Mouse (Mus musculus) stomach, postnatal 0 days (tissue): ENCODE results near the gene Tom1l2. TPM values are rescaled to one million over a fixed set of nuclear protein-coding genes. Genes with fewer than 3 reads are reported as not detected.

Experiments
- ATAC-seq: fragments of 200-750 bp; cut with Nextera tagmentation; 2 replicates; pipeline ENCODE4 v1.8.0; 2017; ENCODE audit not compliant: low FRiP score, low TSS enrichment
- DNase-seq: peaks from one replicate; pipeline ENCODE4 v3.0.0-alpha.2; 2016; ENCODE audit warnings: low spot score
- H3K27ac ChIP-seq: fragments of 300-500 bp; sonication (generic); replicated peaks from 2 replicates; pipeline ENCODE4 v1.5.1; 2014; ENCODE audit warnings: mild to moderate bottlenecking, control low read depth
- H3K27me3 ChIP-seq: fragments of 300-500 bp; sonication (generic); 2 replicates; pipeline ENCODE4 v1.6.1; 2014; ENCODE audit warnings: low read length; ENCODE audit not compliant: control insufficient read depth, insufficient read depth
- H3K36me3 ChIP-seq: fragments of 300-500 bp; sonication (generic); 2 replicates; pipeline ENCODE4 v1.6.1; 2014; ENCODE audit warnings: low read length, mixed read lengths; ENCODE audit not compliant: control insufficient read depth, insufficient read depth
- H3K4me1 ChIP-seq: fragments of 300-500 bp; sonication (generic); replicated peaks from 2 replicates; pipeline ENCODE4 v1.6.1; 2014; ENCODE audit warnings: antibody characterized with exemption; ENCODE audit not compliant: control insufficient read depth, insufficient read depth
- H3K4me2 ChIP-seq: fragments of 300-500 bp; sonication (generic); replicated peaks from 2 replicates; pipeline ENCODE4 v1.6.1; 2014; ENCODE audit warnings: low read depth, mild to moderate bottlenecking, control low read depth, moderate library complexity
- H3K4me3 ChIP-seq: fragments of 300-500 bp; sonication (generic); 2 replicates; pipeline ENCODE4 v1.5.1; 2014; ENCODE audit warnings: low read depth, low read length, control low read depth
- H3K9ac ChIP-seq: fragments of 300-500 bp; sonication (generic); 2 replicates; pipeline ENCODE4 v1.6.1; 2014; ENCODE audit warnings: mild to moderate bottlenecking, low read length, control low read depth, mixed read lengths
- H3K9me3 ChIP-seq: fragments of 300-500 bp; sonication (generic); 2 replicates; pipeline ENCODE4 v1.6.1; 2016; ENCODE audit warnings: low read length; ENCODE audit not compliant: control insufficient read depth
- CTCF ChIP-seq: IDR thresholded peaks from 2 replicates; pipeline ENCODE4 v1.5.1; 2016; ENCODE audit warnings: antibody characterized with exemption, low read depth, mild to moderate bottlenecking, moderate library complexity
- EP300 ChIP-seq: optimal IDR thresholded peaks from 2 replicates; pipeline ENCODE3; 2016; ENCODE audit warnings: antibody characterized with exemption
- WGBS: fragments of 180-500 bp; shearing (Covaris S2); extraction: QIAGEN DNeasy Blood & Tissue Kit; methylation state at CpG from one replicate; pipeline ENCODE4 v1.1.7; 2014; 5-methylcytosine and 5-hydroxymethylcytosine counted together
- polyA plus RNA-seq: library from polyadenylated mRNA; unstranded; fragments of >200 nt; fragmentation: Nextera tagmentation; extraction: Ambion mirVana; gene quantifications from 2 replicates; pipeline ENCODE4 v1.2.1, GENCODE M21; 2015

The Tom1l2 gene
- polyA plus RNA-seq, 1 experiment from 2014 or later, result 15.9 TPM

DNA sequence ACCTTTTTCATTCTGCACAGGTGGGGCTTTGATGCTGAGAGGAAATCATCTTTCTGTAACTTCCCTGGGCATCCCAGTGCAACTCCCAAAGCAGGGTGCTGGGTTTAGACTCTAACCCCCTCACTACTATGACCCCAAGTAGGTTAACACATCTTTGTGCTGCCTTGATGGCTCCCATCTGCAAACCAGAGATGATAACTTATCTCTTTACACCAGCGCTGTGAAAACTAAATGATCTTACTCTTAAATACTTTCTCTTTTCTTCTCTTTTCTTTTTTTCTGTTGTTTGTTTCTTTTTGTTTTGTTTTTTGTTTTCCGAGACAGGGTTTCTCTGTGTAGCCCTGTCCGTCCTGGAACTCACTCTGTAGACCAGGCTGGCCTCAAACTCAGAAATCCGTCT lies 6.8 kb downstream of the Tom1l2 start:
- no peaks in the 10 kb centered on the region; the same call in 1 of the 2 replicates for H3K4me1 ChIP-seq
- no peak overlapping the region for H3K9ac ChIP-seq
- no peak overlapping the region for H3K4me3 ChIP-seq
- no peaks in the 10 kb centered on the region for H3K9me3 ChIP-seq
- ATAC-seq, result no peak
- no peak for DNase-seq
- H3K36me3 ChIP-seq, result no peaks in the 10 kb centered on the region
- H3K27ac ChIP-seq, result no peak overlapping the region
- 84% methylated on average over 4 of the region's 4 CpGs for WGBS
- TF ChIP-seq EP300 (no peak), CTCF (no peak)
- H3K27me3 ChIP-seq, result no peaks in the 10 kb centered on the region
- no peak overlapping the region for H3K4me2 ChIP-seq

DNA sequence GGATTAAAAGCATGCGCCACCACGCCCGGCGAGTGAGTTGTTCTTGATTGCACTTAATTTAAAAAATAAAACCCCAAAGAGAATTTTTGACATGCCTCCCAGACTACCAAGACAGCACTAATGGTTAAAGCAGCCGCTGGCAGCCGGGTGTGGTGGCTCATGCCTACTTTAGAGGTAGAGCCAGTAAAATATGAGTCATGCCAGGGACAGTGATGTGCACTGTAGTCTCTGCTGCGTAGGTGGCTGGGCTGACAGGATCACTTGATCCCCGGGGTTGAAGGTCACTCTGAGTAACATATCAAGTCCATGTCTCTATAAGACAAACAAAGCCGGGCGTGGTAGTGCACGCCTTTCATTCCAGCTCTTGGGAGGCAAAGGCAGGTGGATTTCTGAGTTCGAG lies 13.3 kb downstream of the Tom1l2 start:
- Histone ChIP-seq H3K4me3 (no peak overlapping the region), H3K27ac (no peak overlapping the region), H3K9me3 (no peaks in the 10 kb centered on the region), H3K4me1 (no peaks in the 10 kb centered on the region), H3K9ac (no peak overlapping the region), H3K27me3 (no peaks in the 10 kb centered on the region), H3K4me2 (no peak overlapping the region), H3K36me3 (0 out of 2 replicates have a peak, but pooled peaks cover 2% of the 10 kb centered on the region)
- DNase-seq (peak; percentile 50), ATAC-seq (peak; percentile 88)
- TF ChIP-seq CTCF, result no peak
- TF ChIP-seq EP300, result no peak
- WGBS, result 68% methylated on average over 12 of the region's 12 CpGs

DNA sequence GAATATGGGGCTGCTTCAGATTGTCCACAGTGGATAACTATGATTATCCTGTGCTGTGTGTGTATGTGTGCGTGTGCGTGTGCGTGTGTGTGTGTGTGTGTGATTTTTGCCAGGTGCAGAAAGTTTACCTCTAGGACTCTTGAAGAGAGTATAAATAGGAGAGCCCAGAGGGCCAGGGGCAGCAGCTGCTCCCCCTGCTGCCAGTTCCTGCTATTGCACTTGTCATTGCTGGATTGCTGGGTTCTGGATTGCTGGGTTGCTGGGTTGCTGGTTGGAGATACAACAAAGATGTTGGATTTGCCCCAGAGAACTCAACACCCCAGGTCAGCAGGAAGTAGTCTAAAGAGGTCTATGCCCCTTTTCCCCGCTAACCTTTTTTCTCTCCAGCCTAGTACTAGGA lies 14.4 kb downstream of the Tom1l2 start:
- H3K4me2 ChIP-seq, result no peak overlapping the region
- no peaks in the 10 kb centered on the region for H3K27me3 ChIP-seq
- H3K9me3 ChIP-seq, result no peaks in the 10 kb centered on the region
- peak; percentile 72 for TF ChIP-seq CTCF
- no peak for TF ChIP-seq EP300
- DNase-seq, result peak; percentile 56
- no peak overlapping the region for H3K27ac ChIP-seq
- H3K9ac ChIP-seq, result no peak overlapping the region
- 79% methylated on average over 4 of the region's 4 CpGs for WGBS
- 0 out of 2 replicates have a peak, but pooled peaks cover 2% of the 10 kb centered on the region for H3K36me3 ChIP-seq
- no peak; the same call in 1 of the 2 replicates for ATAC-seq
- H3K4me3 ChIP-seq, result no peak overlapping the region
- no peaks in the 10 kb centered on the region for H3K4me1 ChIP-seq

DNA sequence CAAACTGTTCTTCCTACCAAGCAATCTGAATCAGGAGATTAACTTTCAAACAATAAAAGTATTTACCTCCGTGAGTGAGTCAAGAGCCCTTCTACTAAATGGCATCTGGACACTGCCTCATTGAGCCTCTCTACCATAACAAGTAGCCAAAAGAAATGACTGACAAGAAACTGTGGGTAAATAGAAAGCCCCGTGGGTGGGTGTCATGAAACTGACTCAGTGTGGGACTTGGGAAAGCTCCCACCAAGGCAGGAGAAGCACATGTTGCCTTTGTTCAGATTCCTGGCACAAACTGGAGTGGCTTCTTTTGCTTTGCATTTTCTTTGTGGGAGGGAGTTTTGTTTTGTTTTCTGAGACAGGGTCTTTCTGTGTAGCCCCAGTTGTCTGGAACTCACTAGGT lies 16.9 kb downstream of the Tom1l2 start:
- Histone ChIP-seq H3K27ac (peak overlapping the region; percentile 63; the same call in 1 of the 2 replicates), H3K4me1 (no peaks in the 10 kb centered on the region), H3K9ac (no peak overlapping the region), H3K36me3 (0 out of 2 replicates have a peak, but pooled peaks cover 2% of the 10 kb centered on the region), H3K27me3 (no peaks in the 10 kb centered on the region), H3K4me3 (no peak overlapping the region), H3K9me3 (no peaks in the 10 kb centered on the region), H3K4me2 (no peak overlapping the region)
- ATAC-seq (no peak), DNase-seq (no peak)
- TF ChIP-seq CTCF, result no peak
- no peak for TF ChIP-seq EP300
- 55% methylated on average over 2 of the region's 2 CpGs for WGBS

DNA sequence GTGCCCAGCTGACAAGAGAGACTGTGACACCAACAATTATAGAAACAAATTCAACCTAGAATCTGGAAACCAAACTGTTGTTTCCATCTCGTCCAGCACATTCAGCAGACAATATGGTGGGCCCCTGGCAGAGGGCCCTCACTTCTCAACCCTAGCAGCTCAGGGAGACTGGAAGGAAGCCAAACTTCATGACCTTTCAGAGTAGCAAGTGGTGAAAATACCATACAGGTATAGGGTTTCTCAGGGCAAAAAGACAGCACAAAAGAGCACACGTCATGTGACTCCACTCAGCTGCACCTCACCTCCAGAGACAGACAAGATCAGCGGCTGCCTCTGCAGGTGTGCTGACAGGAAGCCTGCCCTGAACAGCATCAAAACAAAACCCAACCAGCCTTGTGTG lies 18.6 kb downstream of the Tom1l2 start:
- no peak overlapping the region for H3K4me3 ChIP-seq
- H3K4me2 ChIP-seq, result no peak overlapping the region
- H3K27me3 ChIP-seq, result no peaks in the 10 kb centered on the region
- no peaks in the 10 kb centered on the region for H3K9me3 ChIP-seq
- 60% methylated on average over 3 of the region's 3 CpGs for WGBS
- H3K36me3 ChIP-seq, result 0 out of 2 replicates have a peak, but pooled peaks cover 2% of the 10 kb centered on the region
- H3K4me1 ChIP-seq, result no peaks in the 10 kb centered on the region
- H3K9ac ChIP-seq, result no peak overlapping the region
- TF ChIP-seq CTCF (no peak), EP300 (no peak)
- no peak for ATAC-seq
- H3K27ac ChIP-seq, result no peak overlapping the region
- DNase-seq, result no peak

DNA sequence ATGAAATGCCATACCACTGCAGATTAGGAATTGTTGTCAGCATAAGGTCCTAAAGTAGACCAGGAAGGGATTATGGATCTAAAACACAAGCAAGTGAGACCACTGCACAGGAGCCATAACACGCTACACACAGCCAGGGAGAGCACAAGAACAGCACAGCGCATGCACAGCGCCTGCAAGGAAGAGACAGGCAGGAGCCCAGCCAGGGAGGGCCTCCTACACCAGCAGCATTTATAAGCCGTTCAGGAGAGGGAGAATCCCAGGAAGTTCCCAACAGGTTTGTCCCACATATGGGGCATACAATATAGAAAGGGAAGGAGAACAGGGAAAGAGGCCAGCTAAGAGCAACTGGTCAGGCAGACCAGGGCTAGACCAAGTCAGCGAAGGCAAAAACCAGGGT lies 19.2 kb downstream of the Tom1l2 start:
- Histone ChIP-seq H3K9ac (no peak overlapping the region), H3K4me3 (no peak overlapping the region), H3K27ac (0 out of 2 replicates have a peak overlapping the region, but pooled peaks have one; percentile 24), H3K9me3 (no peaks in the 10 kb centered on the region), H3K4me2 (no peak overlapping the region), H3K4me1 (no peaks in the 10 kb centered on the region), H3K27me3 (no peaks in the 10 kb centered on the region), H3K36me3 (0 out of 2 replicates have a peak, but pooled peaks cover 2% of the 10 kb centered on the region)
- no peak for ATAC-seq
- TF ChIP-seq CTCF (no peak), EP300 (no peak)
- WGBS, result 72% methylated on average over 5 of the region's 5 CpGs
- DNase-seq, result no peak
